Mouse (Mus musculus) ovary, postnatal 10 days (tissue): ENCODE data around the gene Gm3285.

Source experiments
- DNase-seq: peaks from one replicate; pipeline ENCODE4 v3.0.0; 2022; ENCODE audit warnings: low spot score

Gene Gm3285

GRCm38 (mm10) chr10:77861675-77862074, at the start of gene Gm3285:
Gene Gm3285 (plus strand): TSS chr10:77861975.
- DNase-seq = no peak

- DNase-seq = no peak
Observed at GRCm38 (mm10) chr10:77814382-77814781, 47.4 kb upstream of the Gm3285 start, which contains the start of gene Gm2696. Gene Gm2696 (plus strand): TSS chr10:77814682.

GRCm38 (mm10) chr10:77815514-77815913, 46.3 kb upstream of the Gm3285 start:
- DNase-seq = no peak

- no peak for DNase-seq
Observed at GRCm38 (mm10) chr10:77818523-77818922, 43.3 kb upstream of the Gm3285 start.

GRCm38 (mm10) chr10:77819203-77819602, 42.6 kb upstream of the Gm3285 start:
- DNase-seq = no peak

GRCm38 (mm10) chr10:77826951-77827350, 34.8 kb upstream of the Gm3285 start, which contains the start of gene Krtap10-4:
Gene Krtap10-4 (minus strand): TSS chr10:77827095.
- no peak for DNase-seq

- DNase-seq = no peak
Observed at GRCm38 (mm10) chr10:77835647-77836046, 26.1 kb upstream of the Gm3285 start, which contains the start of gene Krtap10-10. Gene Krtap10-10 (plus strand): TSS chr10:77835947.

- DNase-seq = no peak
Observed at GRCm38 (mm10) chr10:77839006-77839405, 22.8 kb upstream of the Gm3285 start.

- no peak for DNase-seq
Observed at GRCm38 (mm10) chr10:77846503-77846902, 15.3 kb upstream of the Gm3285 start, which contains the start of gene Gm36176. Gene Gm36176 (plus strand): TSS chr10:77846803.

- no peak for DNase-seq
Observed at GRCm38 (mm10) chr10:77846961-77847360, 14.8 kb upstream of the Gm3285 start.

- DNase-seq = no peak
Observed at GRCm38 (mm10) chr10:77847538-77847937, 14.2 kb upstream of the Gm3285 start.

GRCm38 (mm10) chr10:77852559-77852958, 9.2 kb upstream of the Gm3285 start, which contains the start of gene Gm10318:
Gene Gm10318 (plus strand): TSS chr10:77852859.
- no peak for DNase-seq

- no peak for DNase-seq
Observed at GRCm38 (mm10) chr10:77864067-77864761, 2.4 kb downstream of the Gm3285 start.

GRCm38 (mm10) chr10:77864762-77865143, 3.0 kb downstream of the Gm3285 start:
- no peak for DNase-seq

GRCm38 (mm10) chr10:77867546-77867945, 5.8 kb downstream of the Gm3285 start:
- no peak for DNase-seq

GRCm38 (mm10) chr10:77869651-77870050, 7.9 kb downstream of the Gm3285 start:
- DNase-seq = no peak

- DNase-seq = no peak
Observed at GRCm38 (mm10) chr10:77878985-77879384, 17.2 kb downstream of the Gm3285 start.

- DNase-seq = no peak
Observed at GRCm38 (mm10) chr10:77880305-77880704, 18.5 kb downstream of the Gm3285 start.

GRCm38 (mm10) chr10:77882553-77882952, 20.8 kb downstream of the Gm3285 start:
- DNase-seq = no peak

GRCm38 (mm10) chr10:77886007-77886747, 24.4 kb downstream of the Gm3285 start:
- no peak for DNase-seq

- DNase-seq = no peak
Observed at GRCm38 (mm10) chr10:77890987-77891565, 29.3 kb downstream of the Gm3285 start.

GRCm38 (mm10) chr10:77895562-77895961, 33.8 kb downstream of the Gm3285 start:
- no peak for DNase-seq

- no peak for DNase-seq
Observed at GRCm38 (mm10) chr10:77900126-77900525, 38.4 kb downstream of the Gm3285 start.
